Mouse (Mus musculus) embryonic facial prominence, embryonic 14.5 days (tissue): ENCODE data around the gene Sec24d. TPM values are rescaled to one million over a fixed set of nuclear protein-coding genes. Genes with fewer than 3 reads are reported as not detected.
A peak's percentile ranks its signal among the peaks of the same experiment; 100 is the strongest.
"Not testable (repeated sequence)": the region's sequence is repeated elsewhere in the genome, so short reads cannot be mapped to it uniquely, and the experiment has no call there.

Experiments used
- ATAC-seq: fragments of 200-750 bp; cut with Nextera tagmentation; 2 replicates; pipeline ENCODE4 v1.8.0; 2017; ENCODE audit warnings: low read depth, moderate number of reproducible peaks, moderate TSS enrichment
- DNase-seq: peaks from one replicate; pipeline ENCODE4 v3.0.0-alpha.2; 2015; ENCODE audit warnings: low spot score
- H3K27ac ChIP-seq: fragments of 300-500 bp; sonication (generic); replicated peaks from 2 replicates; pipeline ENCODE4 v1.5.1; 2014; ENCODE audit warnings: low read depth, mild to moderate bottlenecking, low read length, moderate library complexity
- H3K27me3 ChIP-seq: fragments of 300-500 bp; sonication (generic); replicated peaks from 2 replicates; pipeline ENCODE4 v1.6.1; 2014; ENCODE audit warnings: low read length; ENCODE audit not compliant: control insufficient read depth, insufficient read depth
- H3K36me3 ChIP-seq: fragments of 300-500 bp; sonication (generic); 2 replicates; pipeline ENCODE4 v1.6.1; 2014; ENCODE audit warnings: low read length, mixed read lengths; ENCODE audit not compliant: control insufficient read depth, insufficient read depth
- H3K4me1 ChIP-seq: fragments of 300-500 bp; sonication (generic); 2 replicates; pipeline ENCODE4 v1.6.1; 2014; ENCODE audit warnings: antibody characterized with exemption, low read length; ENCODE audit not compliant: control insufficient read depth, insufficient read depth
- H3K4me2 ChIP-seq: fragments of 300-500 bp; sonication (generic); 2 replicates; pipeline ENCODE4 v1.6.1; 2014; ENCODE audit warnings: low read depth, mild to moderate bottlenecking, low read length, moderate library complexity, mixed read lengths
- H3K4me3 ChIP-seq: fragments of 300-500 bp; sonication (generic); 2 replicates; pipeline ENCODE4 v1.5.1; 2014; ENCODE audit warnings: low read depth, mild to moderate bottlenecking, low read length
- H3K9ac ChIP-seq: fragments of 300-500 bp; sonication (generic); 2 replicates; pipeline ENCODE4 v1.6.1; 2014; ENCODE audit warnings: low read depth, mild to moderate bottlenecking, low read length, moderate library complexity, mixed read lengths
- H3K9me3 ChIP-seq: fragments of 300-500 bp; sonication (generic); 2 replicates; pipeline ENCODE4 v1.6.1; 2016; ENCODE audit warnings: low read length; ENCODE audit not compliant: control insufficient read depth
- WGBS: fragments of 180-500 bp; shearing (Covaris S2); extraction: QIAGEN DNeasy Blood & Tissue Kit; methylation state at CpG from one replicate; pipeline ENCODE4 v1.1.7; 2014; 5-methylcytosine and 5-hydroxymethylcytosine counted together
- polyA plus RNA-seq: library from polyadenylated mRNA; unstranded; fragments of >200 nt; fragmentation: Nextera tagmentation; extraction: Ambion mirVana; gene quantifications from 2 replicates; pipeline ENCODE4 v1.2.1, GENCODE M21; 2014

Gene Sec24d
- polyA plus RNA-seq, 1 experiment from 2014 or later: 125 TPM

GRCm38 (mm10) chr3:123384435-123384834 lies 117.2 kb downstream of the Sec24d start:
- H3K36me3 ChIP-seq: peaks cover 24% of the 10 kb centered on the region; the same call in 1 of the 2 replicates
- peak overlapping the region; percentile 53; the same call in 1 of the 2 replicates for H3K4me3 ChIP-seq
- ATAC-seq (no peak), DNase-seq (no peak)
- peak overlapping the region; percentile 73 for H3K4me2 ChIP-seq
- peak overlapping the region; percentile 61 for H3K9ac ChIP-seq
- H3K27ac ChIP-seq: no peak overlapping the region
- H3K4me1 ChIP-seq: peaks cover 12% of the 10 kb centered on the region; the same call in 1 of the 2 replicates
- no peaks in the 10 kb centered on the region for H3K27me3 ChIP-seq
- 90% methylated on average over 7 of the region's 7 CpGs for WGBS
- H3K9me3 ChIP-seq: no peaks in the 10 kb centered on the region

GRCm38 (mm10) chr3:123385118-123385485 lies 117.8 kb downstream of the Sec24d start:
- Histone ChIP-seq H3K36me3 (peaks cover 18% of the 10 kb centered on the region; the same call in 1 of the 2 replicates), H3K4me2 (peak overlapping the region; percentile 73), H3K27me3 (no peaks in the 10 kb centered on the region), H3K9ac (peak overlapping the region; percentile 61), H3K4me3 (peak overlapping the region; percentile 53), H3K4me1 (peaks cover 12% of the 10 kb centered on the region; the same call in 1 of the 2 replicates), H3K27ac (peak overlapping the region; percentile 82), H3K9me3 (no peaks in the 10 kb centered on the region)
- 12% methylated on average over 6 of the region's 6 CpGs for WGBS
- no peak for ATAC-seq
- no peak for DNase-seq

- Histone ChIP-seq H3K4me3 (peak within 1 kb of the TSS; percentile 53), H3K4me2 (peak within 1 kb of the TSS; percentile 73), H3K27ac (peak within 1 kb of the TSS; percentile 82), H3K4me1 (peaks cover 12% of the 10 kb centered on the region; the same call in 1 of the 2 replicates), H3K9ac (peak within 1 kb of the TSS; percentile 68), H3K9me3 (no peaks in the 10 kb centered on the region), H3K27me3 (no peaks in the 10 kb centered on the region), H3K36me3 (peaks cover 15% of the 10 kb centered on the region; the same call in 1 of the 2 replicates)
- ATAC-seq: peak; percentile 99
- under 1% methylated on average over 41 of the region's 41 CpGs for WGBS
- peak; percentile 100 for DNase-seq
Observed at GRCm38 (mm10) chr3:123385486-123386156, 118.4 kb downstream of the Sec24d start, which contains the start of gene Mettl14. TSS of gene Mettl14 (minus strand) at chr3:123386108.

- H3K27me3 ChIP-seq, H3K36me3 ChIP-seq, DNase-seq, H3K9me3 ChIP-seq: not testable (repeated sequence)
- WGBS: 19% methylated on average over 12 of the region's 12 CpGs
- peak; percentile 62 for ATAC-seq
- H3K9ac ChIP-seq: peak overlapping the region; percentile 68
- peak overlapping the region; percentile 53 for H3K4me3 ChIP-seq
- H3K4me2 ChIP-seq: peak overlapping the region; percentile 67
- H3K27ac ChIP-seq: peak overlapping the region; percentile 82
- H3K4me1 ChIP-seq: peaks cover 12% of the 10 kb centered on the region; the same call in 1 of the 2 replicates
Observed at GRCm38 (mm10) chr3:123386157-123386780, 119.0 kb downstream of the Sec24d start.

- Histone ChIP-seq H3K4me3 (no peak overlapping the region), H3K36me3 (no peaks in the 10 kb centered on the region), H3K27ac (no peak overlapping the region), H3K4me2 (no peak overlapping the region), H3K4me1 (no peaks in the 10 kb centered on the region), H3K27me3 (no peaks in the 10 kb centered on the region), H3K9ac (no peak overlapping the region), H3K9me3 (no peaks in the 10 kb centered on the region)
- 77% methylated on average over 4 of the region's 4 CpGs for whole genome bisulfite sequencing
- DNase-seq (no peak), ATAC-seq (no peak)
Observed at GRCm38 (mm10) chr3:123391180-123391579, 123.9 kb downstream of the Sec24d start.

- WGBS: 80% methylated on average over 5 of the region's 5 CpGs
- no peak overlapping the region for H3K4me2 ChIP-seq
- no peak overlapping the region for H3K27ac ChIP-seq
- H3K4me1 ChIP-seq: peaks cover 4% of the 10 kb centered on the region; the same call in 1 of the 2 replicates
- ATAC-seq (no peak), DNase-seq (no peak)
- H3K9me3 ChIP-seq: no peaks in the 10 kb centered on the region
- H3K9ac ChIP-seq: no peak overlapping the region
- H3K36me3 ChIP-seq: no peaks in the 10 kb centered on the region
- H3K27me3 ChIP-seq: no peaks in the 10 kb centered on the region
- H3K4me3 ChIP-seq: no peak overlapping the region
Observed at GRCm38 (mm10) chr3:123395611-123396010, 128.4 kb downstream of the Sec24d start.

- no peak overlapping the region for H3K4me3 ChIP-seq
- peaks cover 4% of the 10 kb centered on the region; the same call in 1 of the 2 replicates for H3K4me1 ChIP-seq
- 41% methylated on average over 9 of the region's 9 CpGs for WGBS
- no peaks in the 10 kb centered on the region for H3K9me3 ChIP-seq
- peak overlapping the region; percentile 75 for H3K27ac ChIP-seq
- ATAC-seq (peak; percentile 88), DNase-seq (peak; percentile 90)
- H3K4me2 ChIP-seq: no peak overlapping the region
- H3K27me3 ChIP-seq: no peaks in the 10 kb centered on the region
- H3K36me3 ChIP-seq: no peaks in the 10 kb centered on the region
- H3K9ac ChIP-seq: no peak overlapping the region
Observed at GRCm38 (mm10) chr3:123397562-123398481, 130.6 kb downstream of the Sec24d start.

GRCm38 (mm10) chr3:123404945-123405344 lies 137.7 kb downstream of the Sec24d start:
- 78% methylated on average over 3 of the region's 3 CpGs for WGBS
- no peaks in the 10 kb centered on the region for H3K4me1 ChIP-seq
- no peak overlapping the region for H3K4me3 ChIP-seq
- ATAC-seq: no peak
- H3K4me2 ChIP-seq: no peak overlapping the region
- no peaks in the 10 kb centered on the region for H3K36me3 ChIP-seq
- no peak overlapping the region for H3K9ac ChIP-seq
- H3K27me3 ChIP-seq: no peaks in the 10 kb centered on the region
- H3K9me3 ChIP-seq: no peaks in the 10 kb centered on the region
- DNase-seq: no peak
- H3K27ac ChIP-seq: no peak overlapping the region
